Mouse (Mus musculus) heart, embryonic 11.5 days (tissue): ENCODE data around the gene Krtcap3. TPM values are rescaled to one million over a fixed set of nuclear protein-coding genes. Genes with fewer than 3 reads are reported as not detected.

Experiments
- ATAC-seq: fragments of 200-750 bp; cut with Nextera tagmentation; replicated peaks from 2 replicates; pipeline ENCODE4 v1.8.0; 2017; ENCODE audit warnings: moderate library complexity; ENCODE audit not compliant: insufficient number of reproducible peaks, low FRiP score, low TSS enrichment
- H3K27ac ChIP-seq: fragments of 300-500 bp; sonication (generic); 2 replicates; pipeline ENCODE4 v1.5.1; 2014; ENCODE audit warnings: mild to moderate bottlenecking, low read depth, low read length
- H3K27me3 ChIP-seq: fragments of 300-500 bp; sonication (generic); 2 replicates; pipeline ENCODE4 v1.6.1; 2014; ENCODE audit warnings: mild to moderate bottlenecking, low read length, mixed read lengths; ENCODE audit not compliant: control insufficient read depth, insufficient read depth
- H3K36me3 ChIP-seq: fragments of 300-500 bp; sonication (generic); 2 replicates; pipeline ENCODE4 v1.6.1; 2014; ENCODE audit warnings: mild to moderate bottlenecking, low read length, moderate library complexity, mixed read lengths; ENCODE audit not compliant: control insufficient read depth, insufficient read depth
- H3K4me1 ChIP-seq: fragments of 300-500 bp; sonication (generic); 2 replicates; pipeline ENCODE4 v1.6.1; 2014; ENCODE audit warnings: low read length; ENCODE audit not compliant: control insufficient read depth, insufficient read depth
- H3K4me2 ChIP-seq: fragments of 300-500 bp; sonication (generic); 2 replicates; pipeline ENCODE4 v1.6.1; 2014; ENCODE audit warnings: mild to moderate bottlenecking, moderate library complexity
- H3K4me3 ChIP-seq: fragments of 300-500 bp; sonication (generic); 2 replicates; pipeline ENCODE4 v1.5.1; 2014; ENCODE audit warnings: low read depth, low read length
- H3K9ac ChIP-seq: fragments of 300-500 bp; sonication (generic); 2 replicates; pipeline ENCODE4 v1.6.1; 2014; ENCODE audit warnings: mild to moderate bottlenecking, low read depth, low read length, moderate library complexity
- H3K9me3 ChIP-seq: fragments of 300-500 bp; sonication (generic); replicated peaks from 2 replicates; pipeline ENCODE4 v1.6.1; 2016; ENCODE audit warnings: low read length; ENCODE audit not compliant: control insufficient read depth
- WGBS: fragments of 180-500 bp; shearing (Covaris S2); extraction: QIAGEN DNeasy Blood & Tissue Kit; methylation state at CpG from one replicate; pipeline ENCODE4 v1.1.7; 2014; ENCODE audit not compliant: insufficient replicate concordance; 5-methylcytosine and 5-hydroxymethylcytosine counted together
- polyA plus RNA-seq: library from polyadenylated mRNA; unstranded; fragments of >200 nt; fragmentation: Nextera tagmentation; extraction: Ambion mirVana; gene quantifications from 2 replicates; pipeline ENCODE4 v1.2.1, GENCODE M21; 2014

The Krtcap3 gene
- polyA plus RNA-seq, 1 experiment from 2014 or later, result 7.1 TPM

GRCm38 (mm10) chr5:31255971-31256370, 4.5 kb downstream of the Krtcap3 start:
- Histone ChIP-seq H3K4me3 (no peak overlapping the region), H3K9me3 (no peaks in the 10 kb centered on the region), H3K27me3 (no peaks in the 10 kb centered on the region), H3K4me1 (peaks cover 22% of the 10 kb centered on the region), H3K9ac (no peak overlapping the region), H3K27ac (no peak overlapping the region), H3K4me2 (no peak overlapping the region), H3K36me3 (peaks cover 8% of the 10 kb centered on the region)
- WGBS, result 83% methylated on average over 2 of the region's 2 CpGs
- no peak for ATAC-seq

DNA sequence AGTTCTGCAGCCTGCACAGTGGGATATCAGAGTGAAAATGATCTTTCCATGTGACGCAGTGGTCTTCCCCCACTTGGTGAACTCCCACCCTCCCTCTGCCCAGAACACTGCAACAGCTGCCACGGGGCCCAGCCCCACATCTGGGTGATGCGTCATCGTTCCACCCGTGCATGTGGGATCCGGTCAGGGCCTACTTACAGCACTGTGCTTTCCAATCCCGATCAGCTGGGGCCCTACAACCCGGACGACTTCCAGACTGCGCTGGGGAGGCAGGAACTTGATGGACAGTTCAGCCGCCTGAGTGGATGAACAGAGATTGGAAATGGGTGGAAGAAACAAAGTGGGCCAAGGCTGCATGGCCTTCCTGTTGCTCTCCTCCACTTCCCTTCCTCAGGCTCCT, 6.1 kb downstream of the Krtcap3 start:
- Histone ChIP-seq H3K4me3 (no peak overlapping the region), H3K9me3 (no peaks in the 10 kb centered on the region), H3K27ac (no peak overlapping the region), H3K27me3 (no peaks in the 10 kb centered on the region), H3K4me1 (peaks cover 10% of the 10 kb centered on the region), H3K4me2 (no peak overlapping the region), H3K36me3 (peaks cover 3% of the 10 kb centered on the region), H3K9ac (no peak overlapping the region)
- 78% methylated on average over 11 of the region's 11 CpGs for WGBS
- ATAC-seq, result no peak

GRCm38 (mm10) chr5:31266101-31266500, 14.6 kb downstream of the Krtcap3 start:
- no peak overlapping the region for H3K4me2 ChIP-seq
- no peak overlapping the region for H3K4me3 ChIP-seq
- H3K4me1 ChIP-seq, result no peaks in the 10 kb centered on the region
- no peaks in the 10 kb centered on the region for H3K9me3 ChIP-seq
- no peaks in the 10 kb centered on the region for H3K27me3 ChIP-seq
- no peak overlapping the region for H3K27ac ChIP-seq
- WGBS, result 86% methylated on average over 7 of the region's 7 CpGs
- no peak for ATAC-seq
- H3K9ac ChIP-seq, result no peak overlapping the region
- H3K36me3 ChIP-seq, result peaks cover 13% of the 10 kb centered on the region

- Histone ChIP-seq H3K4me2 (no peak overlapping the region), H3K9me3 (no peaks in the 10 kb centered on the region), H3K36me3 (peaks cover 16% of the 10 kb centered on the region), H3K27ac (no peak overlapping the region), H3K9ac (no peak overlapping the region), H3K27me3 (no peaks in the 10 kb centered on the region), H3K4me1 (no peaks in the 10 kb centered on the region), H3K4me3 (no peak overlapping the region)
- ATAC-seq, result no peak
- WGBS, result 79% methylated on average over 6 of the region's 6 CpGs
Measured at GRCm38 (mm10) chr5:31267686-31268085, 16.2 kb downstream of the Krtcap3 start.

DNA sequence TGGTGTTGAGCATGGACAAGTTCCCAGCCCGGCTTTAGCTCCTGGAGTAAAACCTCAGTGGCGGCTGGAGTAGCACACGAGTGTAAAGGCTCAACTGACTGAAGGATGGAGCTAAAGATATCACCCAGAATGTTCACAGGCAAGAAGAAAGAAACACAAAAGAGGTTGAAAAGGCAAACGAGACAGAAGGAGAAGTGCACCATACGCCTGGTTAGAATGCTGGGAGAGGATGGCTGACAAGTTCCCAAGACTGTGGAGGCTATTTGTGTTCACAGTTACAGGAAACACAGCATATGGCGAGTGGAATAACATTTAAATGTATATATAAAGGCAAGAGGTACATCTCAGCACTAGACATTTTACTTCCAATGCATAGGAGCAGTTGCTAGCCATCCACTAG, 21.5 kb downstream of the Krtcap3 start:
- Histone ChIP-seq H3K36me3 (peaks cover 19% of the 10 kb centered on the region), H3K4me1 (no peaks in the 10 kb centered on the region), H3K27ac (no peak overlapping the region), H3K4me3 (no peak overlapping the region), H3K4me2 (no peak overlapping the region), H3K9ac (no peak overlapping the region), H3K27me3 (no peaks in the 10 kb centered on the region), H3K9me3 (no peaks in the 10 kb centered on the region)
- no peak for ATAC-seq
- 83% methylated on average over 6 of the region's 6 CpGs for WGBS

- H3K9ac ChIP-seq, result no peak overlapping the region
- no peaks in the 10 kb centered on the region for H3K27me3 ChIP-seq
- H3K4me1 ChIP-seq, result no peaks in the 10 kb centered on the region
- WGBS, result 80% methylated on average over 20 of the region's 20 CpGs
- no peak overlapping the region for H3K4me2 ChIP-seq
- H3K36me3 ChIP-seq, result peaks cover 28% of the 10 kb centered on the region
- no peak overlapping the region for H3K27ac ChIP-seq
- no peak for ATAC-seq
- no peak overlapping the region for H3K4me3 ChIP-seq
- H3K9me3 ChIP-seq, result no peaks in the 10 kb centered on the region
Measured at GRCm38 (mm10) chr5:31279245-31279988, 27.9 kb downstream of the Krtcap3 start.

GRCm38 (mm10) chr5:31288225-31288624, 36.7 kb downstream of the Krtcap3 start:
- no peak for ATAC-seq
- Histone ChIP-seq H3K27me3 (no peaks in the 10 kb centered on the region), H3K9ac (no peak overlapping the region), H3K9me3 (no peaks in the 10 kb centered on the region), H3K36me3 (peaks cover 10% of the 10 kb centered on the region), H3K4me1 (peaks cover 6% of the 10 kb centered on the region; the same call in 1 of the 2 replicates), H3K27ac (no peak overlapping the region), H3K4me3 (no peak overlapping the region), H3K4me2 (no peak overlapping the region)
- WGBS, result 74% methylated on average over 4 of the region's 4 CpGs

GRCm38 (mm10) chr5:31288655-31289054, 37.2 kb downstream of the Krtcap3 start:
- no peak for ATAC-seq
- H3K9ac ChIP-seq, result no peak overlapping the region
- 73% methylated on average over 3 of the region's 3 CpGs for WGBS
- H3K36me3 ChIP-seq, result peaks cover 9% of the 10 kb centered on the region
- no peak overlapping the region for H3K4me2 ChIP-seq
- no peaks in the 10 kb centered on the region for H3K9me3 ChIP-seq
- H3K27ac ChIP-seq, result no peak overlapping the region
- H3K27me3 ChIP-seq, result no peaks in the 10 kb centered on the region
- H3K4me3 ChIP-seq, result no peak overlapping the region
- peaks cover 6% of the 10 kb centered on the region; the same call in 1 of the 2 replicates for H3K4me1 ChIP-seq
